Mouse (Mus musculus) liver, postnatal 0 days (tissue): ENCODE measurements at regions not wholly inside any gene's neighbourhood (a gene's known extent, or its start where the extent isn't known, plus 50 kb on each side); places are given as distances from the start of the nearest gene placed in this dataset.

Source experiments
- CTCF ChIP-seq: sonication (generic); IDR thresholded peaks from 2 replicates; pipeline ENCODE4 v1.5.1; 2016; ENCODE audit warnings: antibody characterized with exemption, low read depth
- EP300 ChIP-seq: IDR thresholded peaks from 2 replicates; pipeline ENCODE4 v1.6.1; 2016; ENCODE audit warnings: antibody characterized with exemption, low read depth, mild to moderate bottlenecking

GRCm38 (mm10) chr12:117410604-117411003 lies 105.7 kb upstream of the Rapgef5 start:
- TF ChIP-seq EP300 (no peak), CTCF (no peak)
